Mouse (Mus musculus) G1E (cell line): ENCODE results near the gene Nova2. TPM values are rescaled to one million over a fixed set of nuclear protein-coding genes. Genes with fewer than 3 reads are reported as not detected.

ENCODE experiments used
- ATAC-seq: 2 replicates; pipeline ENCODE4 v1.8.0; 2016; ENCODE audit warnings: mild to moderate bottlenecking; ENCODE audit not compliant: insufficient number of reproducible peaks, poor library complexity, low FRiP score, severe bottlenecking; ENCODE audit errors: extremely low read depth
- DNase-seq: peaks from one replicate; pipeline ENCODE4 v3.0.0; 2012; ENCODE audit warnings: low spot score
- H3K27me3 ChIP-seq: 2 replicates; pipeline ENCODE4 v1.6.1; 2012; ENCODE audit warnings: mild to moderate bottlenecking, low read length, inconsistent platforms; ENCODE audit not compliant: insufficient read depth
- H3K36me3 ChIP-seq: replicated peaks from 2 replicates; pipeline ENCODE3; 2012; ENCODE audit warnings: mild to moderate bottlenecking, inconsistent platforms
- H3K4me1 ChIP-seq: 2 replicates; pipeline ENCODE4 v1.6.1; 2012; ENCODE audit warnings: low read depth, low read length, inconsistent platforms, mixed read lengths; ENCODE audit not compliant: insufficient read depth
- H3K4me3 ChIP-seq: 2 replicates; pipeline ENCODE4 v1.5.1; 2012; ENCODE audit warnings: low read depth, mild to moderate bottlenecking, inconsistent platforms, low read length, moderate library complexity, mixed read lengths
- H3K9me3 ChIP-seq: replicated peaks from 2 replicates; pipeline ENCODE4 v1.6.1; 2012; ENCODE audit warnings: inconsistent platforms
- CTCF ChIP-seq: IDR thresholded peaks from 2 replicates; pipeline ENCODE4 v1.5.1; 2012; ENCODE audit warnings: low read depth, low read length, inconsistent platforms, mixed read lengths
- GATA1 ChIP-seq: IDR thresholded peaks from 2 replicates; pipeline ENCODE4 v1.6.1; 2012; ENCODE audit warnings: borderline replicate concordance, low read length, inconsistent platforms, mixed read lengths
- GATA2 ChIP-seq: IDR thresholded peaks from 2 replicates; pipeline ENCODE4 v1.6.1; 2012; ENCODE audit warnings: low read depth, low read length, inconsistent platforms, borderline replicate concordance
- POLR2AphosphoS5 ChIP-seq: IDR thresholded peaks from 2 replicates; pipeline ENCODE4 v1.6.1; 2012; ENCODE audit warnings: low read depth, low read length, inconsistent platforms; ENCODE audit not compliant: insufficient replicate concordance
- TAL1 ChIP-seq: conservative IDR thresholded peaks from 2 replicates; pipeline ENCODE4 v1.6.1; 2012; ENCODE audit warnings: low read depth, low read length, inconsistent platforms, mixed read lengths
- polyA plus RNA-seq: library from polyadenylated mRNA; stranded (reverse); fragments of >175 nt; gene quantifications from 2 replicates; pipeline ENCODE4 v1.2.3, GENCODE M21; 2012
- total RNA-seq, 2 experiments: library from RNA; stranded (forward) in 1 of 2; stranded (reverse) in 1 of 2; fragments of 200-1000 nt in 1 of 2; fragments of >200 nt in 1 of 2; fragmentation: Nextera tagmentation in 1 of 2; gene quantifications; 2 replicates each; pipeline ENCODE4 v1.2.3; 2014 to 2017

The Nova2 gene
- total and polyA plus RNA-seq, 3 experiments, result 0.05 TPM; not detected in 2

GRCm38 (mm10) chr7:18951397-18951796 is 25.7 kb downstream of the Nova2 start:
- Histone ChIP-seq H3K4me1 (no peaks in the 10 kb centered on the region), H3K9me3 (no peaks in the 10 kb centered on the region), H3K36me3 (no peaks in the 10 kb centered on the region), H3K27me3 (no peaks in the 10 kb centered on the region), H3K4me3 (no peak overlapping the region)
- no peak for TF ChIP-seq GATA1
- TF ChIP-seq GATA2, result no peak
- no peak for TF ChIP-seq CTCF
- TF ChIP-seq TAL1, result no peak
- TF ChIP-seq POLR2AphosphoS5, result no peak
- ATAC-seq (no peak), DNase-seq (peak; percentile 43)

- no peak for ATAC-seq
Measured at GRCm38 (mm10) chr7:18957569-18958383, 32.1 kb downstream of the Nova2 start.

GRCm38 (mm10) chr7:18958384-18958766 is 32.7 kb downstream of the Nova2 start:
- H3K27me3 ChIP-seq, result peaks cover 13% of the 10 kb centered on the region
- H3K4me3 ChIP-seq, result no peak overlapping the region
- TF ChIP-seq GATA1, result no peak
- TF ChIP-seq CTCF, result no peak
- no peak for TF ChIP-seq GATA2
- no peak for TF ChIP-seq TAL1
- TF ChIP-seq POLR2AphosphoS5, result no peak
- H3K4me1 ChIP-seq, result no peaks in the 10 kb centered on the region
- DNase-seq (no peak), ATAC-seq (no peak)
- H3K9me3 ChIP-seq, result peaks cover 11% of the 10 kb centered on the region
- H3K36me3 ChIP-seq, result no peaks in the 10 kb centered on the region

More at GRCm38 (mm10) chr7:18957569-18958383, 32.1 kb downstream of the Nova2 start:
- no peak overlapping the region; the same call in 1 of the 2 replicates for H3K4me3 ChIP-seq
- DNase-seq, result no peak
- H3K9me3 ChIP-seq, result peaks cover 11% of the 10 kb centered on the region
- H3K27me3 ChIP-seq, result peaks cover 8% of the 10 kb centered on the region
- no peaks in the 10 kb centered on the region for H3K4me1 ChIP-seq
- TF ChIP-seq CTCF (no peak), POLR2AphosphoS5 (no peak), TAL1 (no peak), GATA2 (no peak), GATA1 (no peak)
- H3K36me3 ChIP-seq, result no peaks in the 10 kb centered on the region

- peaks cover 11% of the 10 kb centered on the region for H3K9me3 ChIP-seq
- no peak for ATAC-seq
- H3K27me3 ChIP-seq, result peaks cover 14% of the 10 kb centered on the region
- no peaks in the 10 kb centered on the region for H3K36me3 ChIP-seq
- no peak overlapping the region for H3K4me3 ChIP-seq
- DNase-seq, result no peak
- TF ChIP-seq GATA2 (no peak), CTCF (no peak), TAL1 (no peak), POLR2AphosphoS5 (no peak), GATA1 (no peak)
- H3K4me1 ChIP-seq, result no peaks in the 10 kb centered on the region
Measured at GRCm38 (mm10) chr7:18959446-18959845, 33.8 kb downstream of the Nova2 start.

DNA sequence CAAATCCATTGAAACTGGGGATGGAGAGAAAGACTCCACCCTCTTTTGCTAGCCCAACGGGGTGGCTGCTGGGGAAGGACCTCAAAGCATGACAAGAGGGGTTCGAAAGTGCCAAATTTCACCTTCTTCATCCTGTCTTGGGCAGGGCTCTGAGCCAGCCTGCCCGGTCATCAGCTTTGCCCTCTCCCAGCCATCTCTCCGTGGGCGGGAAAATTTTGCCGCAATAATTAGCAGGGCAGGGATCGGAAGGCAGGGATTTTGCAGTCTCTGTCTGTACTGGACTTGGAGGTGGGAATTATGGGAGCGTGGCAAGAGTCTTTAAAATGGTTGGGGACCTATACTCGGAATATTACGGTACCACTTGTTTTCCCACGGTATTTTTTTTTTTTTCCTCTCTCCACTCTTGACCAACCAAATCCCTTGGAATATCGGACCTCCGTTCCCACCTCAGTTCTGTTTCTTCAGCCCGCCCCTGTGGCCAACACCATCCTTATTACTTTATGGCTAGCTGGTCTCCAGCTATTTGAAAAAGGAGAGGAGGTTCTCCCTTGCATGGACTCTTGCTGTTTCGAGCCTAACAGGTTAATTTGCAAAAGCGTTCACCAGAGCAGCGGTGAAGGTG is 36.6 kb downstream of the Nova2 start:
- peaks cover 11% of the 10 kb centered on the region for H3K9me3 ChIP-seq
- TF ChIP-seq CTCF (no peak), GATA1 (no peak), POLR2AphosphoS5 (no peak), GATA2 (no peak), TAL1 (no peak)
- no peaks in the 10 kb centered on the region for H3K36me3 ChIP-seq
- H3K4me3 ChIP-seq, result no peak overlapping the region
- no peaks in the 10 kb centered on the region for H3K4me1 ChIP-seq
- ATAC-seq, result no peak
- H3K27me3 ChIP-seq, result peaks cover 14% of the 10 kb centered on the region
- DNase-seq, result no peak

DNA sequence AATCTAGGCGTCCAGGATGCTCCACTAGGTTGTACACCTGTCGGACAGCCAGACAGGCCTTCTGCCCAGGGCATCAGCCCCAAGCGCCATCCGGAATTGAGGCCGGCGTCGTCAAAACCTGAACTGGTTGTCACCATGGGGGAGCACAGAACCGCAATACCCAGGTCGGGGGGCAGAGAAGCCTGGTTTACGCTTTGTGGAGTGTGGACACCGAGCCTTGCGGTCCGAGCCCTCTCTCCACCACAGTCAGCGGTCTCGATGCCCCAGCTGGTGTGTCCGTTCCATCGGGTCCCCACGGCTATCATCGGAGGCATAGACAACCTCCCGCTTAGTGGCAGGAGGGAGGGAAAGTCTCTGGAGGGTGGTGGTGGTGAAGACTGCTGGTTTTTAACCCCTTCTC is 37.1 kb downstream of the Nova2 start:
- no peak for ATAC-seq
- Histone ChIP-seq H3K27me3 (peaks cover 11% of the 10 kb centered on the region), H3K9me3 (peaks cover 6% of the 10 kb centered on the region), H3K36me3 (no peaks in the 10 kb centered on the region), H3K4me1 (no peaks in the 10 kb centered on the region), H3K4me3 (no peak overlapping the region)
- DNase-seq, result no peak
- TF ChIP-seq POLR2AphosphoS5, result no peak
- no peak for TF ChIP-seq GATA1
- TF ChIP-seq GATA2, result no peak
- TF ChIP-seq CTCF, result no peak
- TF ChIP-seq TAL1, result no peak
